Mouse (Mus musculus) cerebellum, adult 2 months (tissue): Measurements from ENCODE around the gene Ldah.

Source experiments
- CTCF ChIP-seq: fragments of 200-500 bp; IDR thresholded peaks from 2 replicates; pipeline ENCODE4 v1.5.1; 2011; ENCODE audit warnings: low read depth, mild to moderate bottlenecking, control low read depth, low read length, moderate library complexity, borderline replicate concordance; ENCODE audit not compliant: insufficient read depth
- POLR2A ChIP-seq: fragments of 200-500 bp; IDR thresholded peaks from 2 replicates; pipeline ENCODE4 v1.6.1; 2011; ENCODE audit warnings: low read length, control low read depth, borderline replicate concordance; ENCODE audit not compliant: insufficient read depth

DNA sequence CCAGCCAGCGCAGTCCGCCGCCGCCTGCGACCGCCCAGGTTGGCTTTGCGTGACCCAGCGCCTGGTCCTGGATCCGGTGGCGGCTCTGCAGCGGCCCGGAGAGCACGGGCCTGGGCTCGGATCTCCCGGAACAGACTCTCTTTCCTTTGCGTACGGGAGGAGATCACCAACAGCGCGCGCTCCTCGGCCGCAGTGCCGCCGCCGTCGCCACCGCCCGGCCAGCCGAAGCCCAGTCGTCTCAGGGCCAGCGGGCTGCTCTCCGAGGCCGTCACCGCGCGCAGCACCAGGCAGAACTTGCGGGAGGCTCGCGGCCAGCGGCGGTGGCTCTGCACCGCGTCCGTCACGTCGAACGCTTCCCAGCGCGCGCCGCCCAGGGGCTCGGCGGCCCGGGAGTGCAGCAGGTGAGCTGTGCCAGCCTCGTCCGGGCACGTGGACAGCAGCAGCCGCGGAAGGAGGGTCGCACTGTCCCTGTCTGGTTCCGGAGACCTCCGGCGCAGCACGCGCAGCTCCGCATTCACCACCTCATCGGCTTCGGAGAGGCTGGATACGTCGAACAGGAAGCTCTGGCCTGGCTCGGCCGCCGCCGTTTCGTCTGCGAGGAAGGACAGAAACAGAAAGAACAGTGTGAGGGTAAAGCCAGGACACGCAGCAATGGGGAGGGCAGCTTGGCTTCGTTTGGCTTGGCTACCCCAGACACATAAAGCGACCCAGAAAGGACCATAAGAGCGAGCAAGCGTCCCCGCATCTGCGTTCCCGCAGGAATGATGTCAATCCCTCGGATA, 90.6 kb downstream of the Ldah start:
- TF ChIP-seq CTCF: no peak
- TF ChIP-seq POLR2A: no peak
